Mouse (Mus musculus): ENCODE results near the gene Spock1.

- no peak for TF ChIP-seq CTCF (IDR thresholded peaks at IDR 0.05; ENCODE audit: low read depth)
- no peak for TF ChIP-seq EP300 (optimal IDR thresholded peaks at IDR 0.05)
These were observed 312.9 kb downstream of the Spock1 start for GRCm38 (mm10) chr13:57595032-57595760.

Measured in stomach, postnatal 0 days (tissue).